Mouse (Mus musculus): Measurements from ENCODE around the gene Rapsn.

DNA sequence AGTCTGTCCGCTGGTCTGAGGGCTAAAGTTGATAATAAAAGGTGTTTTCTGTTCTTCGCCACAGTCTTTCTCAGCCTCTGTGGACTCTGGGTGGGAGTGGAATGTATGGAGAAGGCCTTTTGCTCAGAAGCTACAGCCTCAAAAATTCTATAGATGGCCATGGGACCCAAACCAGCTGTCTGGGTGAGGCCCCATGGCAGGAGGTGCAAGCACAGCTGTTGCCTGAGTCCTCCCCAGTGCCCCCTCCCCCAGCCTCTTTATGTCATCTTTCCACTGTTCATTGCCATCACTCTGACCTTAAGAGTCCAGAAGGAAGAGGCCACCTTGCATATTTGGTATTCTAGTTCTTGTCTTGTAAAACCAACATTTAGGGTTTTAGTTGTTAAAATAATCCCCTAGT lies 24.0 kb downstream of the Rapsn start:
- TF ChIP-seq CTCF (IDR thresholded peaks at IDR 0.05; ENCODE audit: extremely low read depth, insufficient read depth, low read length) (no peak), POLR2A (IDR thresholded peaks at IDR 0.05; ENCODE audit: extremely low read depth, insufficient read depth, low read length) (no peak)
